Mouse (Mus musculus): ENCODE measurements around the gene Hs6st2. TPM values are rescaled to one million over a fixed set of nuclear protein-coding genes. Genes with fewer than 3 reads are reported as not detected.

Hs6st2 gene
- total and polyA plus RNA-seq, 3 experiments, result not detected

DNA sequence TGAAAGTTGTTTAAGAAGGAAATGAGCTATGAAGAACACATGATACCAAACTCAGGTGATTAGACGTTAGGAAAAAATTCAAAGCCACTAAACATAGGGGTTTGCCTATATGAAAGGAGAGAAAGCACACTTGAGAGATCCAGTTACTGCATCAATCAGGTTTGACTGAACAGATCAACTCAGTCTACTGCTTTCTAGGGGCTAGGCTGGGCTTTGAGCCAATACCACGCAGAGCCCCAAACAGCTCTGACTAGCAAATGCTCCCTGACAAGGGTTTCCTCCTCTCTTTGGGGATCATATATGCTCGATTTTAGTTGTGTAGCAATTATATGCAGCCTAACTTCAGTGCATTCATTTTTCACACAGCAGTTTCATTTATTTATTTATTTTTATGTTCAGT, 96.2 kb downstream of the Hs6st2 start:
- H3K36me3 ChIP-seq (ENCODE audit: control insufficient read depth in 1 of 2, insufficient read depth in 2 of 2, low read length in 2 of 2), result no peaks in the 10 kb centered on the region
- DNase-seq (ENCODE audit: low read depth, low spot score), result no peak
- no peaks in the 10 kb centered on the region for H3K79me2 ChIP-seq (ENCODE audit: control insufficient read depth, insufficient read depth, low read length, poor library complexity)
- no peak overlapping the region for H3K27ac ChIP-seq (ENCODE audit: control insufficient read depth, low read depth, low read length)
- TF ChIP-seq ZMIZ1 (IDR thresholded peaks at IDR 0.05; ENCODE audit: low read depth, low read length), result no peak
- no peaks in the 10 kb centered on the region for H3K27me3 ChIP-seq (ENCODE audit: control insufficient read depth in 1 of 2, insufficient read depth in 2 of 2, low read length in 2 of 2)
- no peak overlapping the region for H3K4me3 ChIP-seq (ENCODE audit: control insufficient read depth in 1 of 2, insufficient read depth in 1 of 2, low read depth in 2 of 2, low read length in 2 of 2)
- H3K9me3 ChIP-seq (replicated peaks; ENCODE audit: insufficient read depth, low read length), result no peaks in the 10 kb centered on the region
- H3K4me1 ChIP-seq (ENCODE audit: control insufficient read depth in 1 of 2, insufficient read depth in 2 of 2, low read length in 2 of 2), result no peaks in the 10 kb centered on the region
- no peak overlapping the region for H3K9ac ChIP-seq (ENCODE audit: control insufficient read depth, low read depth, low read length, poor library complexity, severe bottlenecking)

DNA sequence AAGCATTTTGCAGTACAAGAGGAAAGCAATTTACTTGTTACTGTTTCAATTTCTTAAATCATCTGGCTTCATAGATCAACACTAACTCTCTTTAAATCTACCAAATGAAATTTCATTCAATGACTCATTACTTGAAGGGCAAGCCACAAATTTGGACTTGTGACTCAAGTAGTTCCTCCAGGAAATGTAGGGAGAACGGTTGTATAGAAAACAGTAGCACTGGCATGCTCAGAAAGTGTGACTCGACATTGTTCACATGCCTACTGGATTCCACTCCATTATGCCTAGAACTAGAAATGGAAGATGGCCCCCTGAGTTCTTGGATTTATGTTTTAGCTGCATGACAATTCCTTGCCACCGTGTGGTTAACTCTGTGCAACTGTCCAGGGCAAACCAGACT, 100.0 kb downstream of the Hs6st2 start:
- no peaks in the 10 kb centered on the region for H3K4me1 ChIP-seq (ENCODE audit: control insufficient read depth in 1 of 2, insufficient read depth in 2 of 2, low read length in 2 of 2)
- H3K79me2 ChIP-seq (ENCODE audit: control insufficient read depth, insufficient read depth, low read length, poor library complexity), result no peaks in the 10 kb centered on the region
- no peaks in the 10 kb centered on the region for H3K36me3 ChIP-seq (ENCODE audit: control insufficient read depth in 1 of 2, insufficient read depth in 2 of 2, low read length in 2 of 2)
- no peak overlapping the region for H3K9ac ChIP-seq (ENCODE audit: control insufficient read depth, low read depth, low read length, poor library complexity, severe bottlenecking)
- TF ChIP-seq RAD21 (IDR thresholded peaks at IDR 0.05; ENCODE audit: low read depth, low read length) (no peak), MYC (IDR thresholded peaks at IDR 0.05; ENCODE audit: low read depth, low read length) (no peak), ZC3H11A (IDR thresholded peaks at IDR 0.05; ENCODE audit: low read depth, low read length) (no peak), EP300 (IDR thresholded peaks at IDR 0.05; ENCODE audit: low read depth in 1 of 2, low read length in 2 of 2) (no peak), GABPA (IDR thresholded peaks at IDR 0.05; ENCODE audit: low read depth, low read length) (no peak), POLR2AphosphoS5 (IDR thresholded peaks at IDR 0.05; ENCODE audit: borderline replicate concordance, low read depth, low read length) (no peak), ELF1 (IDR thresholded peaks at IDR 0.05; ENCODE audit: low read depth, low read length) (no peak), BHLHE40 (IDR thresholded peaks at IDR 0.05; ENCODE audit: borderline replicate concordance, low read depth, low read length) (no peak), MAZ (IDR thresholded peaks at IDR 0.05; ENCODE audit: low read depth, low read length) (no peak), ZKSCAN1 (IDR thresholded peaks at IDR 0.05; ENCODE audit: low read depth, low read length) (no peak), RCOR1 (IDR thresholded peaks at IDR 0.05; ENCODE audit: low read depth, low read length) (no peak), SIN3A (IDR thresholded peaks at IDR 0.05; ENCODE audit: low read length) (no peak), ZMIZ1 (IDR thresholded peaks at IDR 0.05; ENCODE audit: low read depth, low read length) (no peak), CHD1 (IDR thresholded peaks at IDR 0.05; ENCODE audit: low read depth, low read length) (no peak), TAL1 (IDR thresholded peaks at IDR 0.05; ENCODE audit: low read length) (no peak), TCF12 (IDR thresholded peaks at IDR 0.05; ENCODE audit: low read depth, low read length) (no peak), MEF2A (IDR thresholded peaks at IDR 0.05; ENCODE audit: extremely low read depth, insufficient replicate concordance, low read depth, low read length, poor library complexity, severe bottlenecking) (no peak)
- H3K9me3 ChIP-seq (replicated peaks; ENCODE audit: insufficient read depth, low read length), result no peaks in the 10 kb centered on the region
- no peak overlapping the region for H3K27ac ChIP-seq (ENCODE audit: control insufficient read depth, low read depth, low read length)
- no peak for DNase-seq (ENCODE audit: low read depth, low spot score)
- H3K27me3 ChIP-seq (ENCODE audit: control insufficient read depth in 1 of 2, insufficient read depth in 2 of 2, low read length in 2 of 2), result no peaks in the 10 kb centered on the region
- H3K4me3 ChIP-seq (ENCODE audit: control insufficient read depth in 1 of 2, insufficient read depth in 1 of 2, low read depth in 2 of 2, low read length in 2 of 2), result no peak overlapping the region

All from MEL (cell line).